Mouse (Mus musculus) gastrocnemius, adult 2 months (tissue): Measurements from ENCODE around the gene Rps27l. TPM values are rescaled to one million over a fixed set of nuclear protein-coding genes. Genes with fewer than 3 reads are reported as not detected.

Experiments used
- DNase-seq: peaks from one replicate; pipeline ENCODE4 v3.0.0; 2022
- H3K27ac ChIP-seq: fragments of 200-600 bp; 2 replicates; pipeline ENCODE4 v1.8.1; 2022; ENCODE audit warnings: mild to moderate bottlenecking
- H3K4me3 ChIP-seq: fragments of 200-600 bp; 2 replicates; pipeline ENCODE4 v1.8.1; 2022; ENCODE audit warnings: mild to moderate bottlenecking, moderate library complexity
- CTCF ChIP-seq: fragments of 200-600 bp; IDR thresholded peaks from 2 replicates; pipeline ENCODE4 v1.8.1; 2022; ENCODE audit warnings: antibody characterized with exemption, mild to moderate bottlenecking, moderate library complexity
- intact Hi-C: fragments of 180-260 bp; cut with DNase I; formaldehyde crosslinking; loops from one replicate; pipeline ENCODE4 v1.15.1; 2025
- total RNA-seq, 2 experiments: library from RNA; stranded (reverse); gene quantifications; 2 replicates each; pipeline ENCODE4 v1.2.3; 2021

The Rps27l gene
- total RNA-seq, 2 experiments from 2014 or later: 191 to 213 TPM

- intact Hi-C loops: loop anchor here (5.0 kb wide), 2 partner anchors 37 to 137 kb away; no protein-coding TSS in a partner anchor
- DNase-seq: peak; percentile 83
- Histone ChIP-seq H3K27ac (peak overlapping the region; percentile 95), H3K4me3 (peak overlapping the region; percentile 99)
- TF ChIP-seq CTCF: peak; percentile 10; the same call in 1 of the 2 replicates
These were observed 28.9 kb downstream of the Rps27l start for GRCm38 (mm10) chr9:66974721-66975225.

- H3K27ac ChIP-seq: peak within 1 kb of the TSS; percentile 95
- intact Hi-C loops: loop anchor here (5.0 kb wide), 2 partner anchors 38 to 138 kb away; no protein-coding TSS in a partner anchor
- TF ChIP-seq CTCF: no peak
- peak; percentile 98 for DNase-seq
- peak within 1 kb of the TSS; percentile 99 for H3K4me3 ChIP-seq
These were observed 29.4 kb downstream of the Rps27l start, which contains the start of gene Lactb for GRCm38 (mm10) chr9:66975239-66975645. Gene Lactb (minus strand): TSS chr9:66975484.

- no peak for TF ChIP-seq CTCF
- no peak for DNase-seq
- intact Hi-C loops: loop anchor here (5.0 kb wide), 2 partner anchors 40 to 140 kb away; no protein-coding TSS in a partner anchor
- Histone ChIP-seq H3K27ac (no peak overlapping the region), H3K4me3 (no peak overlapping the region)
These were observed 31.2 kb downstream of the Rps27l start for GRCm38 (mm10) chr9:66977121-66977520.

GRCm38 (mm10) chr9:66977982-66978381 lies 32.1 kb downstream of the Rps27l start:
- DNase-seq: no peak
- Histone ChIP-seq H3K27ac (no peak overlapping the region), H3K4me3 (no peak overlapping the region)
- intact Hi-C loops: loop anchor here (5.0 kb wide), 2 partner anchors 41 to 141 kb away; no protein-coding TSS in a partner anchor
- no peak for TF ChIP-seq CTCF

- intact Hi-C loops: loop anchor here (5.0 kb wide), 2 partner anchors 41 to 141 kb away; no protein-coding TSS in a partner anchor
- TF ChIP-seq CTCF: no peak
These were observed 32.6 kb downstream of the Rps27l start for GRCm38 (mm10) chr9:66978468-66978867.

GRCm38 (mm10) chr9:66980458-66980857 lies 34.6 kb downstream of the Rps27l start:
- Histone ChIP-seq H3K4me3 (no peak overlapping the region), H3K27ac (no peak overlapping the region)
- peak; percentile 86 for TF ChIP-seq CTCF
- intact Hi-C loops: no loop called here
- peak; percentile 73 for DNase-seq

More at GRCm38 (mm10) chr9:66978468-66978867, 32.6 kb downstream of the Rps27l start:
- no peak overlapping the region for H3K27ac ChIP-seq
- no peak for DNase-seq
- no peak overlapping the region for H3K4me3 ChIP-seq

GRCm38 (mm10) chr9:66982085-66982484 lies 36.2 kb downstream of the Rps27l start:
- Histone ChIP-seq H3K27ac (no peak overlapping the region), H3K4me3 (no peak overlapping the region)
- no peak for TF ChIP-seq CTCF
- no peak for DNase-seq
- intact Hi-C loops: no loop called here

- no peak overlapping the region for H3K27ac ChIP-seq
- DNase-seq: no peak
- no peak overlapping the region for H3K4me3 ChIP-seq
- TF ChIP-seq CTCF: no peak
- intact Hi-C loops: no loop called here
These were observed 39.5 kb downstream of the Rps27l start for GRCm38 (mm10) chr9:66985377-66985776.

- intact Hi-C loops: no loop called here
- H3K4me3 ChIP-seq: no peak overlapping the region
- TF ChIP-seq CTCF: no peak
- DNase-seq: no peak
- H3K27ac ChIP-seq: no peak overlapping the region; the same call in 1 of the 2 replicates
These were observed 42.5 kb downstream of the Rps27l start for GRCm38 (mm10) chr9:66988198-66988887.

GRCm38 (mm10) chr9:66988888-66989414 lies 43.1 kb downstream of the Rps27l start:
- intact Hi-C loops: no loop called here
- TF ChIP-seq CTCF: no peak
- Histone ChIP-seq H3K4me3 (no peak overlapping the region), H3K27ac (no peak overlapping the region; the same call in 1 of the 2 replicates)
- no peak for DNase-seq

GRCm38 (mm10) chr9:66989581-66989980 lies 43.7 kb downstream of the Rps27l start:
- no peak overlapping the region for H3K4me3 ChIP-seq
- H3K27ac ChIP-seq: peak overlapping the region; percentile 46; the same call in 1 of the 2 replicates
- no peak for DNase-seq
- no peak for TF ChIP-seq CTCF
- intact Hi-C loops: no loop called here

GRCm38 (mm10) chr9:66990046-66990445 lies 44.2 kb downstream of the Rps27l start:
- DNase-seq: no peak
- Histone ChIP-seq H3K4me3 (no peak overlapping the region), H3K27ac (no peak overlapping the region)
- intact Hi-C loops: no loop called here
- no peak for TF ChIP-seq CTCF
